Mouse (Mus musculus): ENCODE measurements around the gene Abca8b.
"Not testable (repeated sequence)": the region's sequence is repeated elsewhere in the genome, so short reads cannot be mapped to it uniquely, and the experiment has no call there.

The Abca8b gene

DNA sequence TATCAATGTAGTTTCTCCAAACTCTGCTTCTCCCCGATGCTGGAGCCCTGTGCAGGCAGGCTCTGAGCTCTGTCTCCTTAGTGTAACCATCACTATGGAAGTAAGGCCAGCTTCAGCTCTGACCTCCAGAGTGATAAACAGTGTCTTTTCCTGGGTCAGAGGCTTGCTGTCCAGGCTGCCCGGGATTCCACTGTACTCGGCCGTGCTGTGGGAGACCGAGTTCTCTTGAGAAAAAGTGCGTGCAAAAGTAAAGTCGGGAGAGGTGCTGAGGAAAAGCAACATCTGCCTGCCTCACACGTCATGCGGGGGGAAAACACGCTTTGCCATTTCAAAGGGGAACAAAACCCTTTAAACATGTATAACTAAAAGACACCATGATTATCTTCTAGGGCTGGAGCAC lies 79.0 kb downstream of the Abca8b start:
- in situ Hi-C loops (cut with MboI, MseI) = no loop called here

DNA sequence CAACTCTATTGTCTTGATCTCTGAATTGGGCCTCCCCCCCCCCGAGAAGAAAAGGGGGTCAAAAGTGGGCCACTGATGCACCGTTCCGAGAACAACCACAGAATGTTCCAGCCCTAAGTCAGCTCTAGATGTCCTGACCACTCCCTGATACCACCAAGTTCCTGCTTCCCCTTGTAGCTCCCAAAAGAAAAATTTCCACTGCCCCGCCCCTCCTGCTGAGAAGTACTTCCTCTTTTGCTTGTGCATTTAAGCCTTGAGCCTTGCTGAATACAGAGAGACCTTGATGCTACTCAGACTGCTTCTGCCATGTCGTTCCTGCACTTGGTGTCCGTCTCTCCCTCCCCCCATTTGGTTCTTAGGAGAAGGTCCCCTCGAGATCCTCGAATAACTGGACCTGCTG lies 82.5 kb downstream of the Abca8b start:
- in situ Hi-C loops (cut with MboI, MseI) = not testable (repeated sequence)

DNA sequence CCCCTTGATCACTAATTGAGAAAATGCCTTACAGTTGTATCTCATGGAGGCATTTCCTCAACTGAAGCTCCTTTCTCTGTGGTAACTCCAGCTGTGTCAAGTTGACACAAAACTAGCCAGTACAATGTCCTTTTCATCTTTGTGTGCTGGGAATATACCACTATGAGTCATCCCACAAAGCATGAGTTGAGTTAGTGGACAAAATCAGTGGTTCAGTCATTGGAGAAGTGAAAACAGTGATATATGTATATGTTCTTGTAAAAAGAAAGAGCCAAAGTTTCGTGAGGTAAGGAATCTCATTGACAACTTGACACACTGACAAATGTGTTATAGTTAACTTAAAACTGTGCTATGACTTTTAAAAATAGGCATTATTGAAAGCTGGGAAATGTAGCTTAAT lies 83.5 kb downstream of the Abca8b start:
- in situ Hi-C loops (cut with MboI, MseI) = not testable (repeated sequence)

DNA sequence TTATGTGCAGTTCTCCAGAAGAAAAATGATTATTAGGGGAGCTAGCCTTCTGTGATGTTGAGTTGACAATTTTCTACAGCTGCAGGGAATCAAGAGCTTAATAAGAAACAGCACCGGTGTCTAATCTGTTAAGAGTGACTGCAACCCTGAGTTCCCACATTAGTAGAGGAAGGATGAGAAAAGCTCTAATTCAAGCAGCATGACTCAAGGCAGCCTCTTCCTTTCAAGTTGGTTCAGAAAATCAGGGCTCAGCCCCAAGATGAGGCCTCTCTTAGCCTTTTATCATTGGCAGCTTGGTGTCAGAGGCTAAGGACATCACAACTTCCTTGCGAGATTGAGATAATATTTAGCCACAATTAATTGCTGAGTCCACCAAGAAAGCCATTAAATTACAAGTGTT lies 85.8 kb downstream of the Abca8b start:
- in situ Hi-C loops (cut with MboI, MseI) = loop anchor here (5.0 kb wide), 1 partner anchor 78 kb away; no protein-coding TSS in a partner anchor

DNA sequence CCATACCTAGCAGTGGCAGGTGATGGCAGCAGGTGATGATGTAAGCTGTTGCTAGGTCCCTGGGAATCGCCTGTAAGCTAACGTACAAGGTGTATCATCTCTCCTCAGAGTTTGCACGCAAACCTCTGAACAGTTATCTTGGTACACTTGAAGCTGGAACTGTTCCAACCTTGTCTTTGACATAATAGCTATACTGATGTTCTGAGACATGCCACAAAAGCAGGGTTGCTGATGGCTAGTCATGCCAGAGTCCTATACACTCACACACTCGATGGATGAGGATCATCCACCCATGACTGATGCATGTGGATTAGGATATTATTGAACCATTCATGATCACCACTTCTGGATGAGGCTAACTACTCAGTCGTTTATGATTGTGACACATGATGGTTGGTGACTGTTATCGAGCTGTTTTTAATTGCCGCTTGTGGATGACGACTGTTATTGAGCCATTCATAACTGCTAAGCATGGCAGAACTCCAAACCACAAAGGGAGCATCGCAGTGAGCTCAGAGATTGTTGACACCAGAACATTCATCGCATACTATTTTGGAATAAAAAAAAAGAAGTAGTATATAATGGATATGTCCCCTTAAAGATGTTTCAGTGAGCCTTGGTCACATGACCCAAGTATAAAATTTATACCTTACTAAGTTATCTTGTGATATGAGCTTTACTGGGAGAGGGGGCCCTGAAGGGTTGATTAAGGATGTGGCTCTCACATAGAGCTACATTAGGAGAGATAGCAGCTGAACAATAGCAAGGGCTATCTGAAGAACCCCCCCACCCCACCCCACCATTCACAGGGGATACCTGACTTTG lies 87.2 kb downstream of the Abca8b start:
- in situ Hi-C loops (cut with MboI, MseI) = loop anchor here (5.0 kb wide), 1 partner anchor 76 kb away; no protein-coding TSS in a partner anchor

DNA sequence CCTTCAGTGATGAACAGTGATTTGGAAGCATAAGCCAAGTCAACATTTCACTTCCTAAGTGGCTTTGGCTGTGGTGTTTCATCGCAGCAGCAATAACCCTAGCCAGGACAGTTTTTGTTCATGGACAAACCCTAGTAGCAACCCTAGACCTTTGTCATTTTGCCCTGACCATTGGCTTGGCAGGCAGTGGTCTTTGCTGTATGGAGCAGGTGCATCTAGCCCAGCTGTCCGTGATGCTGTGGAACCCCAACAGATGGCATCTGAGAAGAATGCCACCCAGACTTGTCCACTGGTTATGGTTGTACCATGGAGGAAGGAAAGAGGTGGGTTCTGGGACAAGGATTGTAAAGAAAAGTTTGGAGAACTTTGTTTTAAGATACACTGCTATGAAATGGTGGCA lies 88.1 kb downstream of the Abca8b start:
- in situ Hi-C loops (cut with MboI, MseI) = loop anchor here (5.0 kb wide), 1 partner anchor 75 kb away; no protein-coding TSS in a partner anchor

DNA sequence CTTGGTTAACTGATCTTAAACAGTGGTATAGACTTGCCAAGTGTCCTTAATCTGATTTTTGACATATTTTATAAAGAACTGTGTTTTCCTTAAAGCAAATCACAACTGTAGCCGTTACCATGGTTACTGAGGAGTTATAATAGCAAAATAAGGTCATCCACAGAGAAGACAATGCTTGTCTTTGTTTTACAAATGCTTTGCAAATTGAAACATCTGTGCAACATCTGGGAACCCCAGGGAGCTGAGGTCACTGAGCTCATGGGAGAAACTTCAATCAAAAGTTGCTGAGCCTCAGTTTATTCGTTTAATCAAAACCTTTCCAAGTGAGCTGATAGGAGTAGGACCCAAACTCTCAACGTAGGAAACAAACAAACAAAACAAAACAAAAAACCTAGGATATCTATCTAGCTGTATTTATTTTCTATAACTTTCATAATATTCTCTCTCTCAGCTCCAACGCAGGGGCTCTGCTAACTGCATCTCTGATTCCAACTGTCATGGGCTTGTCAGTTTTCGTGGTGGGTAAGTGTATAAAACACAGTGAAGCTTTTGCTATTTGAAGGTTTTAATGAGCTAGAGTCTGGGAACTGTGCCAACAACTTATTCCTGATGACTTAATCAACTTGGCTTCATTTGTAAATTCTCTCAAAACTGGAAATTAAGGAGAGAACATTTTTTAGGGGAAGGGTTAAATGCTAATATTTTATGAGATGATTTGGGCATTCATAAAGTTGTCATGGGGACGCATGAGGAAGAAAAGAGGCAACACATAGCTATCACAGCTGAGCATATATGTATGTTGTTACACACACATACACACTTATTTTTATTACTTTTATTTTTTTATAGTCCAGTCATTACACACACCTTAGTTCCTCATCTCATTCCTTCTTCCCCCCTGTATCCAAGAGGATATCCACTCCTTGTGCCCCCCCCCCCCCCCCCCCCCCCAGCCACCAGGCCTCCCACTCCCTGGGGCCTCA lies 92.7 kb downstream of the Abca8b start:
- in situ Hi-C loops (cut with MboI, MseI) = no loop called here

DNA sequence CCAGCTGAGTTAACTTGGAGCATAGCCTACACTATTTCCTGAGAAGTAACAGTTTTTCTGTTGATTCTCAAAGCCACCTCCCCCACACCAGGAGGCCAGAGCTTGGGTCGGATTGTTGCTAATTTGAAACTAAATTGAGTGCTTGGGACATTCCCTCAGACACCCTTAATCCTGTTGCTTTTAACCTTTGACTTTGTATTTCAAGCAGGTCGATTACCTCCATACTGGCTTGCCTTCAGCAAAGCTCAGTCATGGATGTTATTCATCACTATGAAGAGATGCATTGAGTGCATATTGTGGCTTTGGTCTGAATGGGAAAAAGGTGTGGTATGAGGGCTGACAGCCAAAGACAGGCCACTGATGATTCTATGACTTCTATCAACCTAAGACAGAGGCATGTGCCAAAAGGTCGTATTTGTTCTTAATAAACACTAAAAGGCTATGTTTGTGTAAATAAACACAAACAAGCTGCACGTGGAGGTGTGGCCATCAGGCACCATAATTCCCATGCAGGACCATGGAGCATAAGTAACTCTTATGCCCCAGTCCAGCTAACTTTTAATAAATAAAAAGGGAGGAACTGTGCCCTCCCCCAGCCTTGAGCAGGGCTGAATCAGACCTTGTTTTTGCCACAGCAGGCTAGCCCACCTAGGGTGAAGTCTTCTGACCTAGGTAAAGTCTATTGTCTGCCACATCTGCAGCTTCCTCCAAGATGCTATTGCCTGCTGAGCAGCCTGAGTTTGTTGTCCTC lies 95.0 kb downstream of the Abca8b start:
- in situ Hi-C loops (cut with MboI, MseI) = no loop called here

DNA sequence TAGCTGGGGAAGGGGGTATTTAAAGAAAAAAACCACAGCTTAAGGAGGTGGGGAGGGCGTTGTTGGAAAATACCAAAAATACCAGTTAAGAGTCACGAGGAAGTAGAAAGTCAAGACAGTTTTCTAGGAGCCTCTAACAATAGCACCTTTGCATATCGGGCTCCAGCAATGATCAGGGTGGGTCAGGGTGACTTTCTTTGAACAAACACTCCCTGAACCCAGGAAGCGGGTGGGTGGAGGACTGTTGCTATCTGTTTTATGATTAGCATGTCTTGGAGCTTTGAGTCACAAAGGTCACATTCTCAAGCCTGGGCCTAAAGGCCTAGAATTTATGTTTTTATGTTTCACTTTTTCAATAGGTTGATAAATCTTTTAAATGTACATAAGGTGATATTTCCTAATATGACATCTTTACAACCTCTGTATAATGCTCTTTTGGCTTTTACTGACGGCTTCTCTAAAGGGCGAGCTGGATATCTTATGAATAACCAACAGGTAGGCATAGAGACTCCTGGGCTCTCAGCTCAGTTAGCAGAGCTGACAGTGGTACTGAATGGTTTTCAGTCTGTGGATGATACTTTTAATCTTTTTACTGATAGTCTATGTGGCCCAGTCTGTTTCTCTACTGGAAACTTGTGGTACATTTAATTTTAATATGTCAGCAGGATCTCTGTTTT lies 96.7 kb downstream of the Abca8b start:
- in situ Hi-C loops (cut with MboI, MseI) = no loop called here

DNA sequence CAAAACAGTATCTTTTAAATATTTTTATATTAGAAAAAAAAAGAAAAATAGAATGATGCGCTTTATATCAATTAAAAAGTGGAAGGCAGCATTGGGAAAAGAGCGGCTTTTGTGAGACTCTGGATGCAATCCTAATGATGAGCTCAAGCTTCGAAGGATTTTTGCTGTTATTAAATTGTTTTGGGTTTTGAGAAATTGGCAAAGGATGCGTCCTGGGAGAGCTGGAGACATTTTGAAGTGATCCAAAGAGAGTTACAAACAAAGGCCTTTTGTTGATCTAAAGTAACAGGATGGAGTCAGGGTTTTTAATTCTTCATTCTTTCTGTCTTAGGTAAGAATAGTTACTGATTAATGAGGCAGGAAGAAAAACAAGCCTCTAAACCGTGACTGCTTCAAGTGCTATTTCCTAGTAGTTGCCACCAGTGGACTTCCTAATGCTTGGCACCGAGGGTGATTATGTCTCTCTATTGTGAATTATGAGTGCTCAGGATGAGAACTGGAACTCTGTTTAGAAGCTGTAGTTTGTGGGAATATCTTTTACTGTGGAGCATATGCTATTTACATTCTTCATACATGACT lies 99.6 kb downstream of the Abca8b start:
- in situ Hi-C loops (cut with MboI, MseI) = no loop called here

DNA sequence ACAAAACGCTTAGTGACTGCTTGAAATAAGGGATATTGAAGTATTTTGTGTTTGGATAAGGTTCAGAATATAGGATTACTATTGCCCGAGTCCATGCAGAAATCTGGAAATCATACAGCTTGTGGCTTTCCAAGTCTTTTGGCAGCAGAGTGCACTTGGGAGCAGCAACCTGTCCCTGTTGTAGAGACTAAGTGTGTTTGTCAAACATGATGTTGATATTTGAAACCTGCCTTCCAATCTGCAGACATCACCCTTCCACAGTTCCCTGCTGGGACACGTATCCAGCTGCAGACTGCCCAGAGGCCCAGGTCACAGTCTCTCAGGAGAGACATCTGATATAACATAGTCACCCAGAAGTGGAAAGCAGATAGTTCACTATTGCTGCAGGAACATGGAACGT lies 100.1 kb downstream of the Abca8b start:
- in situ Hi-C loops (cut with MboI, MseI) = no loop called here

DNA sequence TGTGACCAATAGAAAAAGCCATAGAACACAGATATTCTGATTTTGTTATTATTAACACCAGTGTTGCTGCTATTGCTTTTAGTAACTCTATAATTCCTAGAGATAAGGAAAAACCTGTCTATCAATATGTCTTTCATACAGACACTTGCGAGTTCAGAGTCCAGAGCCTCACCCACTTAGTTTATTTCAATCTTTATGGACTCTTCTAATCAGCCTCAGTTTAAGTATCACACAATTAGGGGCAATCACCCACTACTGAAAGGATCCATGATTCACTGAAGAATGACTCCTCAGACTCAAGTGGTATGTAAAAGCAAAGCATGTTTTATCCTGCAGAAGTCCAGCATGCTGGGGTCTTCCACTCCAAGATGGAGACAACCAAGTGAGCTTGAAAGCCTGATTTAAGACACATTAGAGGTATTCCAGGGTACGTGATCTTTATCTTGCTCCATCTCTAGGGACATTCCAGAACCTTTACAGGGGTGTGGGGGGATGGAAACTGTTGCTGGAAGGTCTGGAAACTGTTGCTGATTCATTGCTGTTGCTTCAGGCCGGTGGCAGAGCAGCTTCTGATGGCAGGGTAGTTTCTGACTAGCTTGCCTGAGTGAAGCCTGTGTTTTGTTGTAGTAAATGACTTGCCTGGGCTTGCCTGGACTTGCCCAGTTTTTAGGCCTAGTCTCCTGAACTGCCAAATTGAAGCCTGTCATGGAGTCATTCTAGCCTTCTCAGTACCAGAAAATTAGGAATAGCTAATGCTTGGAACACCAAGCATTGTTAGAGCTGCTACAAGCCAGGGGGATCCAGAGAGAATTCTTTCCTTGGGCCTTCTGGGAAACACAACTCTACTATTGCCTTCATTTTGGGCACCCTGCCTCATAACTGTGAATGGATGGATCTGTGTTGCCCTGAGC lies 101.5 kb downstream of the Abca8b start:
- in situ Hi-C loops (cut with MboI, MseI) = no loop called here

DNA sequence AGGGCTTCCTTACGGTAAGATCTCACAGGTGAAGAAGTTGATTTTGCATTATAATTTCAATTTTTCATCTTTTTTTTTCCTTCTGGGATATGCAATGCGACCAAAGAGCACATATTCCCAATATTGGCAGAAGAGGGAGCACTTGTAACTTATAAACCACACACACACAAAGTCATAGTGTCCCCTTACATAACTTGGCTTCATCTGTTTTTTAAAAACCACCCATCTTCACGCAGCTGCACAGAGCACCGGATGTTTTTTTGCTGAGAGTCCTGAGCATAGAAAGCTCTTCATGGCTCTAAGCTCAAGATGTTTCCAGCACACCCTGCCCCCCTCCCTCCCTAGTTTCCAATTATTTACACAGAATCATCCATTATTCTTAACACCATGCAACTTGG lies 103.7 kb downstream of the Abca8b start:
- in situ Hi-C loops (cut with MboI, MseI) = no loop called here

DNA sequence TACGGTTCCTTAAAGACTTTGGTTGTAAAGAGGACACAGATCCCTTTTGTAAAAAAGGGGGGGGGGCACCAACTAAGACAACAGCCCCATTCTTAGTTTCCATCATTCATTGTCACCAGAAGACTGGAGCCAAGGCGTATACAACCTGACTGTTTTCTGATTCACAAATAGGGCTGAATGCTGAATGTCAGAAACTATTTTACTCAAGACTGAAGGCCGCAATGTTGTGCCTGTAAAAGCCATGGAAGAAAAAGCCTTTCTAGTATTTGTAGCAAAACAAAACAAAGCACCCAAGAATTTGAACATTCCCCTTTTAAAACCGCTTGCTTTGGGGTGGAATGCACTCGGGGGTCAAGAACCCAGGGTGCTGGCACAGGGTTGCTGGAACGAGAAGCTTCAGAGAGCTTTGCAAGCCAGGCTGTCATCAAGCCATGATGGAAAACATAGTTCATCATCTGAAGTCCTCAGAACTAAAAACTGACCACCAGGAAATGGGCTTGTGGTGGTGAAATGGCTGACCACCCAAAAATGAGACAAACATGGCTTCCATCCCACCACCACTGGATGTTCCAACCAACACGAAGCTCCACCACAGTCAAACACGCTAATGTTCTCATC lies 104.2 kb downstream of the Abca8b start:
- in situ Hi-C loops (cut with MboI, MseI) = no loop called here

DNA sequence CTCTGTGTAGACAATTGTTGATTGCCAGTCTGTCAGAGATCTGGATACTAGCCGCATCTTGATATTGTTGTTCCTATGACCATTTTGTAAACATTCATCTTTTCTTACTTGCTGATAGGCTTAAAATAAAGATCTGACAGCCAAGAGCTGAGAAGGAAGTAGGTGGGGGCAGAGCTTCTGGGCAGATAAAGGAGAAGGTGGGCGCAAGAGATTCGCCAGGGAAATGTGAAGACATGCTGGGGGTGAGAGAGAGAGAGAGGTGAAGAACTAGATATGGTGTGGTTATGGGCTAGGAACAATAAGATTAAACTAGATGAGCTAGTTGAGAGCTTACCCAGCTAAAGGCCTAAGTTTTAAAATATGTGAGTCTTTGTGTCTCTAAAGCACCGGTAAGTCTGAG lies 106.0 kb downstream of the Abca8b start:
- in situ Hi-C loops (cut with MboI, MseI) = loop anchor here (5.0 kb wide), 1 partner anchor 378 kb away; no protein-coding TSS in a partner anchor

DNA sequence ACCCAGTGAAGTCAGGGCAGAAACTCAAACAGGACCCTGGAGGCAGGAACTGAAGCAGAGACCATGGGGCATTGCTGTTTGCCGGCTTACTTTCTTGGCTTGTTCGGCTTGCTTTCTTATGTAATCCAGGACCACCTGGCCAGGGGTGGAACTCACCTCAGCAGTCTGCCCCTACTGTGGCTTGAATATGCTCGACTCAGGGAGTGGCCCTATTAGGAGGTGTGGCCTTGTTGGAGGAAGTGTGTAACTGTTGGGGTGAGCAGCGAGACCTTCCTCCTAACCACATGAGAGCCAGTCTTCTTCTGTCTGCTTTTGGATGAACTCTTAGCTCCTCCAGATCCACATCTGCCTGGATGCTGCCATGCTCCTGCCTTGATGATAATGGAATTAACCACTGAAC lies 108.9 kb downstream of the Abca8b start:
- in situ Hi-C loops (cut with MboI, MseI) = loop anchor here (5.0 kb wide), 1 partner anchor 381 kb away; no protein-coding TSS in a partner anchor

DNA sequence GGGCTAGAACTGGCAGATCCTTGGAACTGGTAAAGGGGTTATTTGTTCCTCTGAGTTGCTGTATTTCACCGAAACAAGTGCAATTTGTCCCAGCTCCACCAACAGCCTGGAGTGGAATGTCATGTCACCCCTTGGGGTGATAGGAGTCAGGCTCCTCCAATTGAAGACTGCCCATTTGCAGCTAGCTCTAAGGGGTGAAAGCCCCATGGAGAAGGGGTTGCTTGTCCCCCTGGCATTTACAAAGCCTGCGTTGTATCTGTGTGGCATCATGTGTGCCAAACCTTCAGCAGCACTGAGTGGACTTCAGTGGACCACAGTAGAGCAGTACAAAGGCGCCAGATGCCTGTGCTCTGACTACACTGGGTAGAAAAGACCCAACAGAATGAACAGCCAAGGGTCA lies 110.1 kb downstream of the Abca8b start:
- in situ Hi-C loops (cut with MboI, MseI) = loop anchor here (5.0 kb wide), 1 partner anchor 382 kb away; no protein-coding TSS in a partner anchor

DNA sequence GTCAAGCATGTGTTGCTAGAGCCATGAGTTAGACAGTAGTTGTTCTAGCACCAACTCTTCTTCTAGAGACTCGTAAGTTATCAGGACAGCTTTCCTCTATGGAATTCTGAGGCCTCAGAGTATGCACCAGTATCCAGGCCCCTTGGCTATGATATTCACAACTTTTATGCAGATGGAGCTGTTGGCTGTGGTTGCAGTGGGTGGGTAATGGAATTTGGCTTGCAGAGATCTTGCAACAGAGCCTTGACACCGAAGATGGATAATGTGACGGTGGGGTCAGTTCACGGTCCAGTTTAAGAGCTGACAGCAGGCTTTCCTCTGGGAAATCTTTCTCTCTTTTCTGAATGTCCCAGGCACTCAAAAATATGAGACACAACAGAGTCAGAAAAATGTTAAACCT lies 110.8 kb downstream of the Abca8b start:
- in situ Hi-C loops (cut with MboI, MseI) = loop anchor here (5.0 kb wide), 1 partner anchor 382 kb away; no protein-coding TSS in a partner anchor

DNA sequence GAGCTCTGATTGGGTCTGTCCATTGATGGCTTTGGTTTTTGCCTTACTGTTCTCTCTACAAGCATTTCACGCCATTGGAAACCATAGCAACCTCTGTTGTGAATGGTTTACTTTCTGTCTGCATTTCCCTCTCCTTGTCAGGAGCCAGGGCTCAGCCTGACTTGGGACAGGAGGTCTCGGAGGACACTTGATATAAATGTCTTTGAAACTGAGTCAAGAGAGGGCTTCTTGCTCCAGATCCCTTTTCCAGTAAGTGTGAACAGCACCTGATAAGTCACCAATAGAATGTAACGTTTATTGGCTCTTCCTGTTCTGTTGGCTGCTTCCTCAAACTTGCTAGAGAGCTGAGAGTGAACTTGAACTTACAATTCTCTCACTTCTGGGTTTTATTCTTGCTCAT lies 111.5 kb downstream of the Abca8b start:
- in situ Hi-C loops (cut with MboI, MseI) = no loop called here
